8 mouse cellular contexts compared by ENCODE assay signal in the genomic region with DNA sequence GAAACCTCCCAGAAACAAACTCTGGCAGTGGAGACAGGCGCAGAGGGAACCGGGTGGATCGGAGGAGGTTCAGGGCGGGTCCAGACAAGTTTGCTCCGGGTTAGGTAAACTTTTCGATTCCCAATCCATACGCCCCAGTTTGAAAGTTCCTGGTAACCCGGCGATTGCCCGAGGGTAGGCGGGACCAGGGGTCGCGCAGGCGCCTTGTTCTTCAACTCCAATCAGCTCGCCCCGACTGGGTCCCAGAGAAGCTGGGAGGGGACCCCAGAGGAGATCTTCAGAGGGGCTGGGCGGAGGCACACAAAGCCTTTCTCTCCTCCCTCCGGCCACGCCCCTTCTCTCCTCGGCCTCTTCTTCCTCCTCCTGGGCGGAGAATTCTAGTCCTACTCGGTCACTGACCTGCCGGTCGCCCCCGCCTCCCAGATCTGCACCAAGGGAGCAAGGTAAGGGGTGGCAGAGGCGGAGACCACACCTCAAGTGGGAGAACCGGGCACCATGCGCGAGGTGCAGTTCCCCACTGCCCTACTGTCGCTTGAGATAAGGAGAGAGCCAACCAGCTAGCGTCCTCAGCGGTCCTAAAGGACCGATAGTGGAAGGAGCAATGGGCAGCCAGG. TPM values are rescaled to one million over a fixed set of nuclear protein-coding genes. Genes with fewer than 3 reads are reported as not detected.
DNase-seq lines count a peak whose midpoint lies in the region.

Rin2 (plus strand) TSS at position 74 of the 614 bp plus-strand sequence.

- no peaks in the 10 kb centered on the region; the same call in 1 of the 2 replicates for H3K27me3 ChIP-seq in hindbrain, embryonic 10.5 days (ENCODE audit: insufficient read depth, poor library complexity, severe bottlenecking)

- H3K4me1 ChIP-seq in hindbrain, embryonic 10.5 days (replicated peaks), result peaks cover 27% of the 10 kb centered on the region

- under 1% methylated on average over 33 of the region's 33 CpGs for WGBS in hindbrain, embryonic 10.5 days

- H3K9me3 ChIP-seq in hindbrain, embryonic 10.5 days, result peaks cover 6% of the 10 kb centered on the region; the same call in 1 of the 2 replicates

- H3K27ac ChIP-seq in hindbrain, embryonic 10.5 days, result peak within 1 kb of the TSS; percentile 89

- H3K4me3 ChIP-seq in hindbrain, embryonic 10.5 days, result peak within 1 kb of the TSS; percentile 77

- H3K36me3 ChIP-seq in hindbrain, embryonic 10.5 days, result no peaks in the 10 kb centered on the region

- DNase-seq in ZHBTc4 (ENCODE audit: low read depth, low spot score), result peak; percentile 94
- peak; percentile 19 to 32 for DNase-seq in cerebellum, adult 18-20 months
- peak in 1 of 2 experiments; percentile 18 for DNase-seq in frontal cortex, adult 2 months (ENCODE audit: extremely low spot score in 1 of 2, low spot score in 1 of 2)
- peak; percentile 85 for DNase-seq in hindbrain, embryonic 10.5 days (ENCODE audit: low spot score)
- DNase-seq in layer of hippocampus, postnatal 14 days (ENCODE audit: low spot score in 2 of 2), result peak in 1 of 2 experiments; percentile 25
- peak; percentile 84 for DNase-seq in lung, postnatal 14 days
- peak; percentile 88 for DNase-seq in retina, embryonic 14.5 days (ENCODE audit: low spot score)
- no peak for DNase-seq in B cell, adult 2 months

RNA-seq across cellular contexts. Expression of gene Rin2, which starts in this region (rescaled TPM):
- 17.2 and 18.5 TPM in 2 replicates for polyA plus RNA-seq in frontal cortex, adult 2 months (2012; rRNA removed)
- 13.1 and 16.0 TPM in 2 replicates for polyA plus RNA-seq in hindbrain, embryonic 10.5 days (2016; fragmentation: Nextera tagmentation; extraction: Ambion mirVana)
- 10 to 100 TPM; 29.7 to 34.3 TPM for total RNA-seq in layer of hippocampus, postnatal 14 days (2021)

Comparison
In these comparisons a context has a peak if more than half of its experiments do, and no peak if none do; other contexts are left out.
1. DNase-seq: peak in ZHBTc4 (single experiment), cerebellum, adult 18-20 months (2 of 2), hindbrain, embryonic 10.5 days (single experiment), lung, postnatal 14 days (single experiment) and retina, embryonic 14.5 days (single experiment); none in B cell, adult 2 months (0 of 2).